ENCODE assay signal across 13 mouse cellular contexts in the genomic region with DNA sequence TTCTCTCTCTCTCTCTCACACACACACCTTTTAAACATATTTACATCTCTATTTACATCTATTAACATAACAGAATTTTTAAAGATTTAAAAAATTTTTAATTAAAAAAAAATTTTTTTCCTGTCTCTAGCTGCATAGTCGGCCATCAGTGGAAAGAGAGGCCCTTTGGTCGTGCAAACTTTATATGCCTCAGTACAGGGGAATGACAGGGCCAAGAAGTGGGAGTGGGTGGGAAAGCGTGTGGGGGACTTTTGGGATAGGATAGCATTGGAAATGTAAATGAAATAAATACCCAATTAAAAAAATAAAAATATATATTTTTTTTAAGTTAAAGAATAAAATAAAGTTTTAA. TPM values are rescaled to one million over a fixed set of nuclear protein-coding genes. Genes with fewer than 3 reads are reported as not detected.
DNase-seq lines count a peak whose midpoint lies in the region; ATAC-seq and TF ChIP-seq lines count a peak whose summit lies in the region.
"Not testable (repeated sequence)": the region's sequence is repeated elsewhere in the genome, so short reads cannot be mapped to it uniquely, and the experiment has no call there.
"Had no signal": no experiment of that assay in that cellular context is flagged by ENCODE, and none has a peak within 500 bp of the region (broad histone marks: within the 10 kb centered on the region; RNA-seq: fewer than 3 reads in every experiment).

No protein-coding gene starts in this region.

- not testable (repeated sequence) for H3K9ac ChIP-seq in forebrain, embryonic 13.5 days; heart, embryonic 13.5 days; hindbrain, embryonic 14.5 days; kidney, embryonic 14.5 days (ENCODE audit: low read depth, low read length); limb, embryonic 14.5 days (ENCODE audit: low read depth, low read length, severe bottlenecking); midbrain, embryonic 12.5 days (replicated peaks); neural tube, embryonic 12.5 days

- peak; percentile 11 for DNase-seq in CD4-positive, CD25-positive, alpha-beta regulatory T cell, adult 2 months (ENCODE audit: low read depth, low spot score)
- DNase-seq in hindbrain, embryonic 14.5 days (ENCODE audit: low spot score); limb, embryonic 14.5 days (ENCODE audit: low spot score): not testable (repeated sequence)

- H3K4me3 ChIP-seq in forebrain, embryonic 13.5 days; heart, embryonic 13.5 days; hindbrain, embryonic 14.5 days (replicated peaks; ENCODE audit: low read length); kidney, embryonic 14.5 days (ENCODE audit: low read length); limb, embryonic 14.5 days (replicated peaks; ENCODE audit: low read length); midbrain, embryonic 12.5 days; neural tube, embryonic 12.5 days: not testable (repeated sequence)

- WGBS in forebrain, embryonic 13.5 days: 47% methylated on average over 3 of the region's 3 CpGs
- WGBS in heart, embryonic 13.5 days: 44% methylated on average over 3 of the region's 3 CpGs
- 39% methylated on average over 3 of the region's 3 CpGs for WGBS in hindbrain, embryonic 14.5 days
- 28% methylated on average over 3 of the region's 3 CpGs for WGBS in kidney, embryonic 14.5 days
- WGBS in limb, embryonic 14.5 days: 32% methylated on average over 3 of the region's 3 CpGs
- WGBS in midbrain, embryonic 12.5 days: 38% methylated on average over 3 of the region's 3 CpGs
- WGBS in neural tube, embryonic 12.5 days: 46% methylated on average over 3 of the region's 3 CpGs

- TF ChIP-seq POLR2A in limb, embryonic 14.5 days (IDR thresholded peaks at IDR 0.05; ENCODE audit: borderline replicate concordance, extremely low read depth, insufficient read depth, insufficient read length): not testable (repeated sequence)

- not testable (repeated sequence) for H3K4me1 ChIP-seq in forebrain, embryonic 13.5 days; hindbrain, embryonic 14.5 days (replicated peaks; ENCODE audit: control insufficient read depth, insufficient read depth, low read length); kidney, embryonic 14.5 days (ENCODE audit: control insufficient read depth, insufficient read depth, low read length); limb, embryonic 14.5 days (ENCODE audit: control insufficient read depth, insufficient read depth, low read length); midbrain, embryonic 12.5 days; neural tube, embryonic 12.5 days
- peaks cover 17% of the 10 kb centered on the region for H3K4me1 ChIP-seq in heart, embryonic 13.5 days

- not testable (repeated sequence) for H3K27ac ChIP-seq in forebrain, embryonic 13.5 days; kidney, embryonic 14.5 days (ENCODE audit: low read depth, low read length); limb, embryonic 14.5 days (replicated peaks; ENCODE audit: low read depth, low read length); midbrain, embryonic 12.5 days (replicated peaks); neural tube, embryonic 12.5 days
- peak overlapping the region; percentile 65 for H3K27ac ChIP-seq in heart, embryonic 13.5 days (replicated peaks)
- 0 out of 2 replicates have a peak overlapping the region, but pooled peaks have one; percentile 9 for H3K27ac ChIP-seq in hindbrain, embryonic 14.5 days

- H3K36me3 ChIP-seq in forebrain, embryonic 13.5 days (ENCODE audit: poor library complexity, severe bottlenecking); heart, embryonic 13.5 days; hindbrain, embryonic 14.5 days (replicated peaks; ENCODE audit: control insufficient read depth, insufficient read depth); kidney, embryonic 14.5 days (ENCODE audit: control insufficient read depth, insufficient read depth, low read length); limb, embryonic 14.5 days (ENCODE audit: control insufficient read depth, insufficient read depth, low read length); midbrain, embryonic 12.5 days; neural tube, embryonic 12.5 days: not testable (repeated sequence)

- not testable (repeated sequence) for H3K9me3 ChIP-seq in forebrain, embryonic 13.5 days (replicated peaks); heart, embryonic 13.5 days; hindbrain, embryonic 14.5 days (ENCODE audit: control insufficient read depth, low read length); kidney, embryonic 14.5 days (ENCODE audit: control insufficient read depth, low read length); limb, embryonic 14.5 days (ENCODE audit: control insufficient read depth, low read length); midbrain, embryonic 12.5 days; neural tube, embryonic 12.5 days

- peak overlapping the region; percentile 14; the same call in 1 of the 2 replicates for H3K4me2 ChIP-seq in forebrain, embryonic 13.5 days
- H3K4me2 ChIP-seq in heart, embryonic 13.5 days: peak overlapping the region; percentile 13; the same call in 1 of the 2 replicates
- H3K4me2 ChIP-seq in hindbrain, embryonic 14.5 days (replicated peaks): 0 out of 2 replicates have a peak overlapping the region, but pooled peaks have one; percentile 9
- not testable (repeated sequence) for H3K4me2 ChIP-seq in kidney, embryonic 14.5 days (replicated peaks; ENCODE audit: low read depth, low read length); limb, embryonic 14.5 days (replicated peaks; ENCODE audit: low read depth, low read length, severe bottlenecking); midbrain, embryonic 12.5 days (replicated peaks); neural tube, embryonic 12.5 days (replicated peaks)

- not testable (repeated sequence) for H3K27me3 ChIP-seq in forebrain, embryonic 13.5 days; heart, embryonic 13.5 days (replicated peaks); hindbrain, embryonic 14.5 days (ENCODE audit: control insufficient read depth, insufficient read depth, low read length); kidney, embryonic 14.5 days (ENCODE audit: control insufficient read depth, insufficient read depth, low read length); limb, embryonic 14.5 days (ENCODE audit: control insufficient read depth, insufficient read depth, low read length); midbrain, embryonic 12.5 days; neural tube, embryonic 12.5 days (replicated peaks)

- ATAC-seq in forebrain, embryonic 13.5 days: peak; percentile 39
- not testable (repeated sequence) for ATAC-seq in heart, embryonic 13.5 days (ENCODE audit: extremely low read depth, insufficient number of reproducible peaks, low FRiP score, low TSS enrichment); hindbrain, embryonic 14.5 days (ENCODE audit: low FRiP score)
- peak; percentile 21; the same call in 1 of the 2 replicates for ATAC-seq in kidney, embryonic 14.5 days (ENCODE audit: low FRiP score, low TSS enrichment)
- ATAC-seq in limb, embryonic 14.5 days (ENCODE audit: low FRiP score, low read depth): peak; percentile 39
- ATAC-seq in midbrain, embryonic 12.5 days (ENCODE audit: low FRiP score, low read depth): peak; percentile 50; the same call in 1 of the 2 replicates
- ATAC-seq in neural tube, embryonic 12.5 days (ENCODE audit: low FRiP score, low read depth): 0 out of 2 replicates have a peak, but pooled peaks have one; percentile 38

RNA-seq across cellular contexts. Expression of gene Gsta4, which starts 7.7 kb away (rescaled TPM):
- 19.9 and 28.5 TPM in 2 replicates for polyA plus RNA-seq in forebrain, embryonic 13.5 days (2015; fragmentation: Nextera tagmentation; extraction: Ambion mirVana)
- polyA plus RNA-seq in heart, embryonic 13.5 days (2015; fragmentation: Nextera tagmentation; extraction: Ambion mirVana): 62.7 and 72.4 TPM in 2 replicates
- 23.6 and 31.3 TPM in 2 replicates for polyA plus RNA-seq in hindbrain, embryonic 14.5 days (2014; fragmentation: Nextera tagmentation; extraction: Ambion mirVana)
- 102 and 108 TPM in 2 replicates for polyA plus RNA-seq in kidney, embryonic 14.5 days (2014; fragmentation: Nextera tagmentation; extraction: Ambion mirVana)
- polyA plus RNA-seq in limb, embryonic 14.5 days (2012; rRNA removed): 35.2 and 47.5 TPM in 2 replicates
- polyA plus RNA-seq in limb, embryonic 14.5 days (2014; fragmentation: Nextera tagmentation; extraction: Ambion mirVana): 68.2 and 76.4 TPM in 2 replicates
- polyA plus RNA-seq in midbrain, embryonic 12.5 days (2016; fragmentation: Nextera tagmentation; extraction: Ambion mirVana): 20.3 and 24.3 TPM in 2 replicates
- 40.2 and 40.3 TPM in 2 replicates for polyA plus RNA-seq in neural tube, embryonic 12.5 days (2016; fragmentation: Nextera tagmentation; extraction: Ambion mirVana)

RNA-seq across cellular contexts. Expression of gene Gsta1, which starts 55.6 kb away (rescaled TPM):
- polyA plus RNA-seq in forebrain, embryonic 13.5 days (2015; fragmentation: Nextera tagmentation; extraction: Ambion mirVana): not detected in 2 replicates
- polyA plus RNA-seq in heart, embryonic 13.5 days (2015; fragmentation: Nextera tagmentation; extraction: Ambion mirVana): not detected in 2 replicates
- not detected in 2 replicates for polyA plus RNA-seq in hindbrain, embryonic 14.5 days (2014; fragmentation: Nextera tagmentation; extraction: Ambion mirVana)
- polyA plus RNA-seq in kidney, embryonic 14.5 days (2014; fragmentation: Nextera tagmentation; extraction: Ambion mirVana): not detected in 2 replicates
- 0.55 TPM in 1 of 2 replicates, not detected in the other for polyA plus RNA-seq in limb, embryonic 14.5 days (2012; rRNA removed)
- 0.90 and 3.2 TPM in 2 replicates for polyA plus RNA-seq in limb, embryonic 14.5 days (2014; fragmentation: Nextera tagmentation; extraction: Ambion mirVana)
- not detected in 2 replicates for polyA plus RNA-seq in midbrain, embryonic 12.5 days (2016; fragmentation: Nextera tagmentation; extraction: Ambion mirVana)
- not detected in 2 replicates for polyA plus RNA-seq in neural tube, embryonic 12.5 days (2016; fragmentation: Nextera tagmentation; extraction: Ambion mirVana)
- polyA plus RNA-seq: brain, embryonic 14.5 days; CD4-positive, CD25-positive, alpha-beta regulatory T cell, adult 4 months; cortical plate, adult 2 months; embryonic facial prominence, embryonic 11.5 days; limb, embryonic 12.5 days had no signal
